Mouse (Mus musculus) Muller cell, postnatal 12 days (primary cell): ENCODE results near the gene Tmem248.

ENCODE experiments used
- DNase-seq: peaks from one replicate; pipeline ENCODE4 v3.0.0-alpha.2; 2015; ENCODE audit errors: inconsistent ontology term

The Tmem248 gene

DNA sequence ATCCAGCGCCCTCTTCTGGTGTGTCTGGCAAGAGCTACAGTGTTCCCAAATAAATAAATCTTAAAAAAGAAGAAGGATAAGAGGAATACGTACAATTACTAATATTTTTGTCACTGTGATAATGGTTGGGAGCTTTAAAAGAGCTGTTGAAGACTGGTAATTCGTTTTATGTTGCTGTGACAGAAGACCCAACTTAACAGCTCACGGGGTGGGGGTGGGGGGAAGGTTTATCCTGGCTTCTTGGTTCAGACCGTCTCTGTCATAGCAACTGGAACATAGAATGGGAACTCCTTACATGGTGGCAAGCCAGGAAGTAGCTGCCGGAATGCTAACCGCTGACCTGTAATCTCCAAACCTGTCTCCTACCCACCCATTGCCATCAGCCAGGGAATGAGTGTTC is at the start of gene Tmem248:
Gene Tmem248, plus strand, starts transcription at position 301 of the 400 bp plus-strand sequence.
- no peak for DNase-seq

DNA sequence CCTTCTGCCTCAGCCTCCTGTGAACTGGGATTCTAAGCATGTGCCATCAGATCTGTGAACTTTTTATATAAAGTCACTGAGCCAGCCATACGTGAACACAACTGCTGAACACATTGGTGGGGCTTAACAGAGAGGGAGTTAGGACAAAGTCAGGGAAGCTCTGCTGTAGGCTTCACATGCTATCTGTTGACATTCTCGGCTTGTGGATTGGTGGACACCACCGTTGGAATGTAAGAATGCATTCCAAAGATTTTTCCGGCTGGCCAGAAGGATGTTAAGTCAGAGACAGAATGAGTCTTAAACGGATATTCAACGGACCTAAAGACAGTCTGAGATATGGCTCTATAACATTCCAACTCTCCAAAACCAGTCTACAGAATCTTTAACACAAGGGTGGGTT is 47.8 kb upstream of the Tmem248 start:
- DNase-seq = peak; percentile 76

DNA sequence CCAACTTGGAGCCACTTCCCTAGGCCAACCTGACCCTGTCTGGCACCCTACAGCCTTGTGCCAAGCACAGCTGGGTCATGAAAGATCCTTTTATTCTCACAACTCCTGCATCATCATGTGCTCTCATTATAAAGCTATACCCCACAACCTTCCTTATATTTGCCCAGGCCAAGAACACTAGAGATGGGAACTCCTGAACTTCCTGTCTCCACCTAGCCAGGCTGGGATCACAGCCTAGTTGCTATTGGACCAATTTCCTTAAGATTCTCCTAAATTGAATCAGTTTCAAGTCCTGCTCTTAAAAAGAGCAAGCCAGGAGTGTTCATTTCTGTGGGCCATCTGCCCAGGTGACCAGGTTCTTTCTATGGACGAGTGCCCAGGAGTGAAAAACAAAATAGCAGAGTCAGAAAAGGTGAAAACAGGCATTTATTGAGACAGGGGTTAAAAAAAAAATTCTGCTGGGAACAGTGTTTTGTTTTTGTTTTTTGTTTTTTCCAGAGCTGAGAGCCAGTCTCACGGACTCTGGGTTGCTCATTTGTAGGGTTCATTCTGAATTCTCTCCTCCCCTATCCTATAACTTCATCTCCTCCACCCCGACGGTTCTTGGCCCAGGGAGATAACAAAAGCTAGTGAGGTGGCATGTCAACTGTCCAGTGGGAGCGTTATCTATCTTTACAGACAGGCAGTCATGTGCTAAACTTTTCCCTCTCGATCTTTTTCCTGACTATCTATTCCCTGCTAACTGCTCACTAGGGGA is 46.0 kb upstream of the Tmem248 start:
- DNase-seq = no peak

DNA sequence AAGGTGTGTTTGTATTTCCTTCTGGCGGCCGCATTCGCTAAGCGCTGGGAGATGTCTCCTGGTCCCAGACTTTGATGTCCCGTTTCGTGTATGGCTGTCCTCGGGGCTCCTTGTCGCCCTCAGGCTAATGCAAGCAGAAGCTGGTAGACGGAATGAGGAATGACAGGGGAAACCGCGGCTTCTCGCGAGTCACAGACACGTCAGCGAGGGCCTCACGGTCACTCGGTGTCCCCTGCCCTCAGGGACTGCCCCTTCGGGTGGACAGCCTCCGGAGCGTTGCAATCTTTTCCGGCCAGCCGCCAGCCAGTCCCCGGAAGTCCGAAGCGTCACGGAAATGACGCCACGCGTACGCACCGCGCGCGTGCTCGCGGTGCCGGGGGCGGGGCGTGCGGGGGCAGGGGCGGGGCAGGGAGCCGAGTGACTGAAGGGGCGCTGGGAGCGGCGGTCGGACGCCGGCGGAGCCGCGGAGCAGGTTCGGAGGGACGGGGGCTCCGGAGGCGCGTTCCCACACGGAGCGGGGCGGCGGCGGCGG is 45.4 kb upstream of the Tmem248 start, which contains the start of gene Rabgef1:
Gene Rabgef1, plus strand, starts transcription at position 376 of the 532 bp plus-strand sequence.
- DNase-seq = peak; percentile 97

DNA sequence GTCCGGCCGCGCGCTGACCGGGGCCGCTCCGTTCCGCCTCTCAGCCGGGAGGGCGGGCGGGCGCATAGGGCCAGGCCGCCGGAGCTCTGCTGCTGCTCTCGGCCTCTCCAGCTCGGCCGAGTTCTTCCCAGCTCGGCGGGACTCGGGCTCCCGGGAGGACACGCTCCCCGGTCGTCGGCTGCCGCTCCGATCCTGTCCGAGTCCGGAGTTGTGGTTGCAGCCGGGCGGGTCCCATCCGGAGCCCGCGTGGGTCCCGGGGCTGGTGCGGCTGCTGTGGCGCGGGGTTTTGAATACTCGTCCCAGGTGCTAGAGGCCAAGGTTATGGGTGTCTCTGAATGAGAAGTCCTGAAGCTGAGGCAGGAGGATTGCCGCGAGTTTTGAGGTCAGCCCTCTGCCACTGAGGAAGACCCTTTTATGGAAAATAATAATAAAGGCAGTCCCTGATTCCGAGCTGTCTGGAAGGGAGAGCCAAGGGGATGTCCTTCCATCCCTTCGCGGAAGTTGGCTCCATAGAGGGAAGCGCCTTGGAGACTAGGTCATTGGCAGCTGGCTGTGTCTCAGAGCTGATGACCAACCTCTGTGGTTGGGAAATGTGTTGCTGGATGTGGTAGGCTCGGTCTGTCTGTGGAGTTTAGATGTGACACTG is 44.8 kb upstream of the Tmem248 start:
- peak; percentile 71 for DNase-seq

DNA sequence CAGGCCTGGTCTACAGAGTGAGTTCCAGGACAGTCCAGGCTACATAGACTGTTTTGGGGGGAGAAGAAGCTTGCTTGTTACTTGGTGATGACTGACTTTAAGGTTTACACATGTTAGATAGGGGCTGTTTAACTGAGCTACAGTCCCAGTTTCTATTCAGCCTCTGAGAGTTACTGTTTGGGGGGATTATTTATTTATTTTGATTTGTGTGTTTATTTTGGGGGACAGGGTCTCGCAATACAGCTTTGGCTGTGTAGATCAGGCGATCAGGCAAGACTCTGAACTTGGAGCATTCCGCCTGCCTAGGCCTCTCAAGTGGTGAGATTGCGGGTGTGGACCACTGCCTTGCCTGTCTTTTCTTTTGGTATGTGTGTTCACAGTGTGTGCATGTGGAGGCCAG is 43.9 kb upstream of the Tmem248 start:
- no peak for DNase-seq

DNA sequence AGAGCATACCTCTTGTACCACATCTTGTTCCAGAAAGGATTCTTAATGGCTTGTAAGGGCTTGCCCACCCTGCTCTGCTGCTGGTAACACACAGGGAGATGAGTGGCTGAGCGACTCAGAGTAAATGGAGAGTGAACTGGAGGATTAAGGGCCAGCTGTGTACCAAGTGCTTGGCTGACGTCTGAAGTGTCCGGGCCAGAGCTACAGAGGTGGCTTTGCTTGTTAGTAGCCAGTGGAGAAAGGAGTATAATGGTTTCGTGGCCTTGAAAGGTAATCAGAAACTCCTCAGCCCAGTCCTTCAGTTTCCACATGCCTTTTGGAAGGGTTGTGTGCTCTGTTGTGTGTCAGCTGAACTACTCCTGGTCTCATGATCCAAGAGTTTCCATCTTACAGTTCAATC is 39.0 kb upstream of the Tmem248 start:
- no peak for DNase-seq

DNA sequence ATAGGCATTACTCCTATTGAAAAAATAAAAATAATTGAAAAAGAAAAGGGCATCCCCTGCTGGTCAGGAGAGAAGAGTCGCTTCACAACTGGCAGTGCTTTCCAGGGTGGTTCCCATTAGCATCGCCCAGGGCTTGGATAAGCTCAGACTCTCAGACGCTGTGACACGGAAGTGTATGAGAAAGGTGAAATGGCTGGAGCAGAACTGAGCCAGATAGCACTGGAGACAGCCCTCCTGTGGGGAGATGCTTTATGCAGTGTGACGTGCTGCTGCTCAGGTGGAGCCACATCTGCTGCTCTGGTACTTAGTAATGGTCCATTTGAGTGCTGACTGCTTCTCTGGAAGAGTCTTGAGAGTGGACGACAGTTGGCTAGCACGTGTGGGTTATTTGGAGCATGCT is 36.5 kb upstream of the Tmem248 start:
- no peak for DNase-seq

DNA sequence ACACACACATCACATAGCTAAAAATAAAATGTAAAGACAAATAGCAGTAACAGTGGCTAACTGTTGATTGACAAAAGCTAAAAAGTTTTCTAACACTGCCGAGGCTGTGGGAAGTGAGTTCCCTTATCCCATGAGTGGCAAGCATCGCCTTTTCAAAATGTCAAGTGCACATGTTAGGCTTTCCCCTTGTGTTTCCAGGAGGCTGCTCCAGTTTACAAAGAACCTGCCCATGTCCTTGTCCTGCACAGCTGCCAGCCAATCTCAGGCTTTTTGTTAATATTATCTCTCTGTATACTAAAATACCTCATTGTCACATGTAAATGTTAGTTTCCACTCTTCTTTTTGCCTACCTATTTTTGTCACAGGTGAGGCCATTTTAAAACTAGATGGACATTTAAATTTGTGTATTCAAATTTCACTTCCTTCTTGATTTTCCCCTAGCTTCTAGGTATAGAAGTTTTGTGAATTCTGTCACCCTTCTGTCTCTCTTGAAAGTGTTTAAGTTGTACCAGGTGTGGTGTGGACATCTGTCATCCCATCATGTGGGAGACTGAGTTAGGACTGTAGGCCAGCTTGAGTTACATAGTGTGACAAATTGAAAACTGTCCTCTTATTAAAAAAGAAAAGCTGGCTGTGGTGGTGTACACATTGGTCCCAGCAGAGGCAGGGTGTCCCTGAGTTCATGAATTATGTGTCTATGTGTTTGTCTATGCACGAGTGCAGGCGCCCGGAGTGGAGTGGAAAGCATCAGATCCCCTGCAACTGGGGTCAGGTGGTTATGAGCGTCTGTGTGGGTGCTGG is 34.9 kb upstream of the Tmem248 start:
- no peak for DNase-seq

DNA sequence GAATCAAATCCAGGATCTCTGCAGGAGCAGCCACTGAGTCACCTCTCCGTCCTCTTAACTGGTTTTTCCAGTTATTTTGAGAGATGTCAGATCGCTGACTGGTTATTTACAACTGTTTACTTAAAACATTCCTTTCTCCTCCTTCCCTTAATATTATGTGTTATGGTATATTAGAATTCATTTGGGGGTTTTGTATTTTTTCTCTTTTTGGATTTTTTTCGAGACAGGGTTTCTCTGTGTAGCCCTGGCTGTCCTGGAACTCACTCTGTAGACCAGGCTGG is 34.4 kb upstream of the Tmem248 start:
- DNase-seq = no peak

DNA sequence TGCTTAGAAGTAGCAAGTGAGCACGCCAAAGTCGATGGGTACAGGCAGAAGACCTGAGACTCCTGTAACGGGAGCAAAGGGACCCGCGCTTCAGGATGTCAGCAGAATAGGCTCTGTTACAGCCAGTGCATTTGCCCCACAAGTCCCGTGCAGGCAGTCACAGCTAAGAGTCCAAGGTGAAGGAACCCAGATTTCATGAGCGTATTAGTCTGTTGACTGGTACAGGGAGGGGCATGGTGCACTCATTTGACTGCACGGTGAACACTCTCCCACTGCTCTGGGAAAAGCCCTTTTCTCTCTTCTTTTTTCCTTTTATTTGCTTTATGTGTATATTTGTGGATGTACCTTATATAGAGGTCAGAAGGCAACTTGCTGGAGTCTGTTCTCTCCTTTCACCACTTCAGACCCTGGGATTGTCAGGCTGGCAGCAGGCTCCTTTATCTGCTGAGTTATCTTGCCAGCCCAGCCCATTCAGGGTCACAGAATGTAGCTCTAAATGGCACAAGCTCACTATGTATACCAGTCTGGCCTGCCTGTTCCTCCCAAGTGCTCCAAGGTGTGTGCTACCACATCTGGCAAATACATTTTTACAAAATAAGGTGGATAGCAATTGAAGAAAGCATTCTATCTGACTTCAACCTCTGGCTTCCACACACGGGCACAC is 32.6 kb upstream of the Tmem248 start:
- DNase-seq = no peak

DNA sequence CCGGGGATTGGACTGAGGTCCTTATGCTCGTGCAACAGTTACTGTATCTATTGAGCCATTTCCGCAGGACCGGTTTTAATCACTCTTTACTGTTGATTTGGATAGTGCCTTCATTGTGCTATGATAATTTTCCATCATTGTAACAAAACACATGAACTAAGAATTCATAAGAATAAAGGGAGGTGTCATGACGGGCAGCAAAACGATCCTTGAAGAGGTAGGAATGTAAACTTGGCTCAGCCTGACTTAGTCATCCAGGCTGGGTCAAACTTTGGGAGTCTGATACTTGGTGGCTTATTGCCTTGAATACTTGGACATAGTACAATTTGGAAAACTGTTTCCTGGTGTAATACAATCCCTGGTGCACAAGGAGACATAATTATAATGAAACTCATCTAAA is 31.6 kb upstream of the Tmem248 start:
- DNase-seq = peak; percentile 68

DNA sequence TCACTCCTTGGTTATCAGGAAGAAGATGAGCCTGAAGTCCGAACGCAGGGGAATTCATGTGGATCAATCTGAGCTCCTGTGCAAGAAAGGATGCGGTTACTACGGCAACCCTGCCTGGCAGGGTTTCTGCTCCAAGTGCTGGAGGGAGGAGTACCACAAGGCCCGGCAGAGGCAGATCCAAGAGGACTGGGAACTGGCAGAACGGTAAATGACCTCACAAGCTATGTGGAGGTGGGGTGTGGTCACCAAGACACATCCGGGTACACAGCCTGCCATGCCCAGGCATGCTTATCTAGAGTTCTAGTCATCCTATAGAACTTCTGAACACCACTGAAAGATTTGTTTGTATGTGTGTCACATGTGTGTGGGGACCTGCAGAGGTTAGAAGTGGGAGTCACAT is 29.5 kb upstream of the Tmem248 start:
- DNase-seq = no peak

DNA sequence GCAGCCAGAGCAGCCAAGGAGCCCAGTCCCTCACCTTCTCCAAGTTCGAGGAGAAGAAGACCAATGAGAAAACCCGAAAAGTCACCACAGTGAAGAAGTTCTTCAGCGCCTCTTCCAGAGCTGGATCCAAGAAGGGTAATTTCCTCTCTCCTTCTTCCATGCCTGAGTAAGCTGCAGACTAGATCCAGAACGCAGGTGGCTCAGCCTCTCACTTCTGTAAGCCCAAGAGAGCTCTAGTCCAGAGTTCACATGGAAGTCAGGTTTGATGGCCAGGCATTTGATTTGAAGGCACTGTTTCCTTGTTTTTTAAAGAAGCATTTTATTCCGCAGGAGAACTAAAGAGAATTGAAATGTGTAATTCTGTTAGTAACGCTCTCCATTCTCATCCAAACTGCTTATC is 26.0 kb upstream of the Tmem248 start:
- DNase-seq = no peak

DNA sequence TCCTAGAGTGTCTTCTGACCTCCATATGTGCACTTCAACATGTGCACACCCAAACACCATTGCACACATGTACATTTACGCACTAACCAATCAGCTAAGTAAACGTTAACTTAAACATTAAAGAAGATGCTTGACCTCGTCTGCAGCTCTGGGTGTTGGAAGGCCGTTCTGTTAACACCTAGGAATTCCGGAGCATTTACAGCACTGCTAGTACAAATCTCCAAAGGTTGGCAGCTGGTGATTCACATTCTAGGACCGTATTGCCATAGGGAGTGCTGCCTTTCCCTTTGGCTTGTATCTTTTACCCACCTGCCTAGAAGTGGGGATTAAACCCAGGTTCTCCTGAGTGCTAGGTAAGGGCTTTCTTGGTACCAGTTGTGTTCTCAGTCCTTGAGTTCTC is 25.0 kb upstream of the Tmem248 start:
- no peak for DNase-seq

DNA sequence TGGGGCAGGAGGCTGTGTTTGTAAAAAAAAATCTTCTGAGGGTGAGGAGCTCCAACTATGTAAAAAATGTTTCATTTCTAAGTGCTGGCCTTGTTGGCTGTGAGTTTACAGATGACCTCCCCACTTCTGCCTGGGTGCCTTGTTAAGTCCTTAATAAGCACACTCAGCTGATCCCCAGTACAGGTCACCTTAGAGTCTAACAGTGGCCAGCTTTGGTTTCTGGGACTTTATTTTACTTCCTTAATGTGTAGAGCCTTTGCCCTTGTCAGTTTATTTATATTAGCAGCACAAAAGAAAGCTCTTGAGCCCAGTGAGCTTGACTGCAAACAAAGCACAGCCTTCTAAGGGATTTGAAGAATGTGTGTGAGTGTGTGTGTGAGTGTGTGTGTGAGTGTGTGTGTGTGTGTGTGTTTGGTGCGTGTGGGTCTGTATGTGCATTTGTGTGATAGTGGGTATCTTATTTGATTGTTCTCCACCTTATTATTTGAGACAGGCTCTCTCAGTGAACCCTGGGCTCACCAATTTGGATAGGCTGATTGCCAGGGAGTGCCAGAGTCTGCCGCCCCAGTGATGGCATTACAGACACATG is 24.4 kb upstream of the Tmem248 start:
- peak; percentile 69 for DNase-seq

DNA sequence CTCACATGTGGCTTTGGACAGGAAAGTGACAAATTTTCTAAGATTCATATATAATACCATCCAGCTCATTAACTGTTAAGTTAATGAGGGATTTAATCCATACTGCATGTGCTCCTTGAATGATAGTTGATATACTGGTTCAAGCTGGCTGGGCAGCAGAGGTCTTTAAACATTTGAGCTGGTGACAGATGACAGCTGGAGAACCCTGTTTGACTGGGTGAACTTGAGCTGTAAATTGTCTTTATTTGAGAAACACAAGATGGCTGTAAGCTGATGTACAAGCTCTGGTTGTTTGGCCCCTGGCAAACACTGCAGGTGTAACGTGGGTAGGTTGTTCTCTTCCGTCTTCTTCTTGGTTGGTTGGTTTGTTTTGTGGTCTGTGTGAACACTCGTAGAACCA is 23.1 kb upstream of the Tmem248 start:
- no peak for DNase-seq

DNA sequence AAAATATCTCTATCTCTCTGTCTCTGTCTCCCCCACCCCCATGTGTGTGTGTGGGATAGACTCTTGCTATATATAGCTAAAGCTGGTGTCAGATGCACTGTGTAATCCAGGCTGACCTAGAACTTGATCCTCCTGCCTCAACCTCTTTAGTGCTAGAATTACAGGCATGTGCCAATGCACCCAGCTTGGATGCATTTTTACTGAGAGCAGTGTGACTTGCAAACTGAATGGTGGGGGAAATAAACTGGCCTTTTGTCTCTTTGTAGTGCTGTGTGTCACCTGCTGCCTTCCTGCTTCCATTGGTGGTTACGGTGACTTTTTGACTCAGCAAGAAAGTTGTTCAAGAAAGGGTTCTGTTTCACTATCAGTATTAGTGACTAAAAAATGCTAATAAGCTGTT is 20.6 kb upstream of the Tmem248 start:
- no peak for DNase-seq

DNA sequence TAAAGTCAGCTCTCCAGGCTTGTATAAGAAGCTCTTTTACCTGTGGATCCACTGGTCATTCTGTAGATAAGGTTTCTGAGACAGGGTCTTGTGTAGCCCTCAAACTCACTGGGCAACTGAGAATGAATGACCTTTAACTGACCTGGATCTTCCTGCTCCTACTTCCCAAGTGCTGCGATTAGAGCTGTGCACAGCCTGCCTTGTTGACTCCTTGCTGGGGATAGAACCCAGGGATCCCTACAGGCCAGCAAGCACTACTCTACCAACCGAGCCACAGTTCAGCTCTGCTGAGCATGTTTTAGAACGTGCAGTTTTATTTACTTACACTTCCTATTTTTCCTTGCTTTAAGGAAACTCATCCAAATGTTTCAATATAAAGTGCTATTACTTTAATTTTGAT is 19.4 kb upstream of the Tmem248 start:
- no peak for DNase-seq

DNA sequence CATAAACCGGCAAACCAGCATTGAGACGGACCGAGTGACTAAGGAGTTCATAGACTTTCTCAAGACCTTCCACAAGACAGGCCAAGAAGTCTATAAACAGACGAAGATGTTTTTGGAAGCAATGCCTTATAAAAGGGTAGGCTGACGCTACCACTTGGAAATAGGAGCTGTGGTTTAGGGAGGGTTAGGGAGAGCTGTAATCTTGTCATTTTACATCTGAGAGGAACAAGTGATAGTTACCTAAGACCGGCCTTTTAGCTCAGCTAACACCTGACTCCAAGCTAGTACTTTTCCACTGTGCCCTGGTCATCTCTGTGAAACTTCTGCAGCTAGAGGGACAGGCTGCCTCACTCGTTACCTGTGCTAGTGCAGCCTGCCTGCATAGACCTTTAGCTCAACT is 18.9 kb upstream of the Tmem248 start:
- DNase-seq = no peak

DNA sequence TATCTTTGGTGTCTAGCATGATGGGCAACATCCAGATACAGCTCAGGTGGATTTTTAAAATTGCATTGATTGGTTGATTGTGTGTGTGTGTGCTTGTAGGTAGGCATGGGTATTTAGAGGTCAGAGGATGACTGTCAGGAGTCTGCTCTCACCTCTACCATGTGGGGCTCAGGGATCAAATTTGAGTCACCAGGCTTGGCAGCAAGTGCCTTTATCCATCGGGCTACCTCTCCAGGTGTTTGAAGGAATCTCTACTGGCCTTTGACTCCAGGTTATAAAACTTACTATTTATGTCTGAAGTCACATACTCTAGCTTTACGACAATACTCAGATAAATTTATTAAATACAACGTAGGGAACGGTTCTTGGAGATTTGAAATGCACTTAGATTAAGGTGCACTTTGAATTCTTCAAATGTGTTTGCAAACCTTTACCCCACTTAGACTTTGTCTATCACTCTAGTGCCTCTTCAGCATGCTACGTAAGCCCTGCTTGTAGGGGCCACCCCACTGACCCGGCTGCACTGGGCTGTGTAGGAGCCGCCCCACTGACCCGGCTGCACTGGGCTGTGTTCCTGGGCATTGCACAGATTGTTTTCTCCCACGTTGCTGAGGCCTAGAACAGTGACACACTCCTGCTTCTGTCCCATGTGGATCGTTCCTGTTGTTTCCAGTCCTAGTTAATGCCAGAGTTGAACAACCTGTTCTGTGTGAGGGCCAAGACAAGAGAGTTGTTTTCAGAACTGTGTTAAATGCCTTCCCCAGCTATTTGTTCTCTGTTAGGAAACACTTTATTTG is 16.4 kb upstream of the Tmem248 start:
- no peak for DNase-seq
